ENCODE assay signal across 7 mouse cellular contexts in genomic region chr14:20480195-20480579, GRCm38 (mm10). TPM values are rescaled to one million over a fixed set of nuclear protein-coding genes. Genes with fewer than 3 reads are reported as not detected.
A peak's percentile ranks its signal among the peaks of the same experiment; 100 is the strongest.
DNase-seq lines count a peak whose midpoint lies in the region; ATAC-seq lines count a peak whose summit lies in the region.

No protein-coding gene starts in this region.

- 57% methylated on average over 1 of the region's 1 CpGs for WGBS in lung, embryonic 16.5 days
- WGBS in limb, embryonic 12.5 days, result 50% methylated on average over 1 of the region's 1 CpGs
- WGBS in stomach, embryonic 14.5 days, result 63% methylated on average over 1 of the region's 1 CpGs

- peak; percentile 16 for ATAC-seq in lung, embryonic 16.5 days (ENCODE audit: low read depth)
- ATAC-seq in limb, embryonic 12.5 days (ENCODE audit: insufficient number of reproducible peaks, insufficient read depth, low FRiP score, low TSS enrichment, low read depth), result no peak
- ATAC-seq in stomach, embryonic 14.5 days (ENCODE audit: insufficient number of reproducible peaks, insufficient read depth, low FRiP score, low read depth), result no peak

- peak overlapping the region; percentile 69 for H3K4me2 ChIP-seq in lung, embryonic 16.5 days (ENCODE audit: low read depth, low read length)
- H3K4me2 ChIP-seq in limb, embryonic 12.5 days, result peak overlapping the region; percentile 65
- H3K4me2 ChIP-seq in stomach, embryonic 14.5 days (replicated peaks; ENCODE audit: low read depth, low read length), result peak overlapping the region; percentile 80

- H3K9me3 ChIP-seq in lung, embryonic 16.5 days (ENCODE audit: control insufficient read depth, low read length), result no peaks in the 10 kb centered on the region
- no peaks in the 10 kb centered on the region for H3K9me3 ChIP-seq in erythroblast, embryonic 14.5 days (ENCODE audit: control insufficient read depth, low read length)
- no peaks in the 10 kb centered on the region for H3K9me3 ChIP-seq in limb, embryonic 12.5 days
- no peaks in the 10 kb centered on the region for H3K9me3 ChIP-seq in stomach, embryonic 14.5 days (ENCODE audit: control insufficient read depth, low read depth, low read length)

- no peak for DNase-seq in lung, postnatal 25 days (ENCODE audit: low spot score)
- DNase-seq in frontal cortex, postnatal 36 days (ENCODE audit: low spot score in 2 of 2), result no peak
- DNase-seq in layer of hippocampus, adult 9-10 months (ENCODE audit: low spot score), result no peak

- peak overlapping the region; percentile 78 for H3K9ac ChIP-seq in lung, embryonic 16.5 days (ENCODE audit: low read length)
- peak overlapping the region; percentile 66 for H3K9ac ChIP-seq in limb, embryonic 12.5 days (replicated peaks)
- H3K9ac ChIP-seq in stomach, embryonic 14.5 days (replicated peaks; ENCODE audit: low read depth, low read length), result no peak overlapping the region

- H3K27me3 ChIP-seq in lung, embryonic 16.5 days (ENCODE audit: control insufficient read depth, insufficient read depth, low read depth, low read length), result no peaks in the 10 kb centered on the region
- H3K27me3 ChIP-seq in erythroblast, embryonic 14.5 days (ENCODE audit: control insufficient read depth), result no peaks in the 10 kb centered on the region
- no peaks in the 10 kb centered on the region for H3K27me3 ChIP-seq in limb, embryonic 12.5 days
- H3K27me3 ChIP-seq in stomach, embryonic 14.5 days (ENCODE audit: control insufficient read depth, insufficient read depth, low read length), result no peaks in the 10 kb centered on the region

- peaks cover 10% of the 10 kb centered on the region; the same call in 1 of the 2 replicates for H3K4me1 ChIP-seq in lung, embryonic 16.5 days (replicated peaks; ENCODE audit: control insufficient read depth, insufficient read depth, low read length)
- H3K4me1 ChIP-seq in erythroblast, embryonic 14.5 days (ENCODE audit: control insufficient read depth), result peaks cover 62% of the 10 kb centered on the region
- H3K4me1 ChIP-seq in limb, embryonic 12.5 days (replicated peaks), result peaks cover 23% of the 10 kb centered on the region
- H3K4me1 ChIP-seq in stomach, embryonic 14.5 days (ENCODE audit: control insufficient read depth, insufficient read depth, low read length), result peaks cover 5% of the 10 kb centered on the region; the same call in 1 of the 2 replicates

- H3K4me3 ChIP-seq in lung, embryonic 16.5 days (ENCODE audit: low read length), result peak overlapping the region; percentile 65
- H3K4me3 ChIP-seq in erythroblast, embryonic 14.5 days (replicated peaks), result peak overlapping the region; percentile 83
- peak overlapping the region; percentile 65 for H3K4me3 ChIP-seq in limb, embryonic 12.5 days (replicated peaks)
- H3K4me3 ChIP-seq in stomach, embryonic 14.5 days (ENCODE audit: low read depth, low read length), result peak overlapping the region; percentile 70

- H3K27ac ChIP-seq in lung, embryonic 16.5 days (ENCODE audit: low read length), result peak overlapping the region; percentile 73
- H3K27ac ChIP-seq in limb, embryonic 12.5 days, result 0 out of 2 replicates have a peak overlapping the region, but pooled peaks have one; percentile 62
- H3K27ac ChIP-seq in stomach, embryonic 14.5 days (ENCODE audit: low read length), result no peak overlapping the region

- no peaks in the 10 kb centered on the region; the same call in 1 of the 2 replicates for H3K36me3 ChIP-seq in lung, embryonic 16.5 days (ENCODE audit: control insufficient read depth, insufficient read depth, low read length)
- H3K36me3 ChIP-seq in erythroblast, embryonic 14.5 days (ENCODE audit: control insufficient read depth), result peaks cover 47% of the 10 kb centered on the region
- peaks cover 26% of the 10 kb centered on the region for H3K36me3 ChIP-seq in limb, embryonic 12.5 days
- no peaks in the 10 kb centered on the region for H3K36me3 ChIP-seq in stomach, embryonic 14.5 days (ENCODE audit: control insufficient read depth, insufficient read depth, low read length)

RNA-seq across cellular contexts. Expression of gene Anxa7, which starts 0.3 kb away (rescaled TPM):
- polyA plus RNA-seq in lung, embryonic 16.5 days (2015; fragmentation: Nextera tagmentation; extraction: Ambion mirVana), result 45.4 TPM in 2 replicates
- polyA plus RNA-seq in erythroblast, embryonic 14.5 days (2012), result 6.2 and 7.4 TPM in 2 replicates
- 27.2 and 29.3 TPM in 2 replicates for polyA plus RNA-seq in limb, embryonic 12.5 days (2016; fragmentation: Nextera tagmentation; extraction: Ambion mirVana)
- 57.4 and 60.2 TPM in 2 replicates for polyA plus RNA-seq in stomach, embryonic 14.5 days (2014; fragmentation: Nextera tagmentation; extraction: Ambion mirVana)

RNA-seq across cellular contexts. Expression of gene Mss51, which starts 16.5 kb away (rescaled TPM):
- 0.45 and 1.0 TPM in 2 replicates for polyA plus RNA-seq in lung, embryonic 16.5 days (2015; fragmentation: Nextera tagmentation; extraction: Ambion mirVana)
- 0.05 and 0.07 TPM in 2 replicates for polyA plus RNA-seq in erythroblast, embryonic 14.5 days (2012)
- polyA plus RNA-seq in limb, embryonic 12.5 days (2016; fragmentation: Nextera tagmentation; extraction: Ambion mirVana), result 1.3 and 1.4 TPM in 2 replicates
- 1.3 and 1.8 TPM in 2 replicates for polyA plus RNA-seq in stomach, embryonic 14.5 days (2014; fragmentation: Nextera tagmentation; extraction: Ambion mirVana)

RNA-seq across cellular contexts. Expression of gene Cfap70, which starts 28.2 kb away (rescaled TPM):
- 2.2 and 5.6 TPM in 2 replicates for polyA plus RNA-seq in lung, embryonic 16.5 days (2015; fragmentation: Nextera tagmentation; extraction: Ambion mirVana)
- not detected in 2 replicates for polyA plus RNA-seq in erythroblast, embryonic 14.5 days (2012)
- polyA plus RNA-seq in limb, embryonic 12.5 days (2016; fragmentation: Nextera tagmentation; extraction: Ambion mirVana), result 0.21 and 0.64 TPM in 2 replicates
- polyA plus RNA-seq in stomach, embryonic 14.5 days (2014; fragmentation: Nextera tagmentation; extraction: Ambion mirVana), result 0.10 and 0.27 TPM in 2 replicates
